Mouse (Mus musculus) mature B cell (primary cell): ENCODE results near the gene Dusp5.

Experiments used
- in situ Hi-C: fragments of 300-500 bp; cut with MboI; formaldehyde crosslinking; loops from 2 replicates; pipeline ENCODE4 v1.14.3; 2019

Dusp5 gene

DNA sequence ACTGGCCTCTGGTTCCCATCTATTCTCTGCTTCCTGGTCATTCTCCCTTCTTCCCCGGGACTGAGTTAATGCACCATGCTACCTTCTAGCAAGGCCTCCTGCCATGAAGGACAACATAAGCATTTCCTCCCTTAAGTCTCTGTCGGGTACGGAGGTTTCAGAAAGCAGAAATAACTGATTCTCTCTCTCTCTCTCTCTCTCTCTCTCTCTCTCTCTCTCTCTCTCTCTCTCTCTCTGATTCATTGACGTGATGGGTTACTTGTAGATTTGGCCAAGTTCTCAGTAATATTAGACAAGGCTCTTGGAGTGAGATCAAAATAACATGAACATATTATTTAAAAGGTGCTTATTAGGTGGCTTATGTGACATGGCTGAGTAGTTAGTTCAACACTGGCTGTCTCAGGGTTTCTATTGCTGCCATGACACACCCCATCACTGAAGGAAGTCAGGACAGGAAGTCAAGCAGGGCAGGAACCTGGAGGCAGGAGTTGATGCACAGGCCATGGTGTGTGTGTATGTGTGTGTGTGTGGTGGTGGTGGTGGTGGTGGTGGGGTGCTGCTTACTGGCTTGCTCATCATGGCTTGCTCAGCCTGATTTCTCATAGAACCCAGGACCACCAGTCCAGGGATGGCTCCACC lies 16.1 kb downstream of the Dusp5 start:
- in situ Hi-C loops: no loop called here

DNA sequence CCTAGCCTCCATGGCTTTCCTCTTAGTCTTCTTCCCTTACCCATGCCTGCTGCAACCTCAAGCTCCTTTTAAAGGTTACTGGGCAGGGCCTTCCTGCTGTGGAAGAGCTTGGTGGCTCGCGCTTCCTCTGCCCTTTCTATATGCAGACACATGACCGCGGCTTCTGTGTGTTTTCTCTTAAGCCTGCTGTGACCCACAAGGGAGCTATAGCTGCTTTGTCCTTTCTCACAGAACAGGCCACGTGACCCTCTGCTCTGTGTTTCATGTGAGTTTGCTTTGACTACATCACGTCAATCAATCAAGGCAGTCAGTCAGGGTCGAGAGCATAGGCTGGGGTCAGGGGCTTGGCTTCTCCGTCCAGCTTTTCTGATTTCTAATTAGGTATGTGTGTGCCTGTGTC lies 18.7 kb downstream of the Dusp5 start:
- in situ Hi-C loops: no loop called here

DNA sequence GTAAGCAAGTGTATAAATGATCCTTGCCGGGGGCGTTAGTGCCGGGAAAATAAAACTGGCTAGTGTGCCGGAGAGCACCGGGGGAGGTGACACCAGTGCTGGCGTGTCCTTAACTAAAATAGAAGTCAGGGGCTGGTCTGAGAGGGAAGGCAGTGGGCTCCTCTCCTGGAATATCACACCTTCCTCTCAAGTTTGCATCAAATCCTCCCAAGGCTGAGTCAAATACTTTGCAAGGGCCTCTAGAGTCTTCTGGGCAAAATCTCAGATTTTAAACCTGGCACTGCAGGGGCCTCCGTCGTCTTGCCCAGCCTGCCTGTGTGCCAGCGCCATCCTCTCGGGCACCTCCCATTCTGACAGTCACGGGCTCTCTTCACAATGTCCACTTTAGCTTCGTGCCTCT lies 22.1 kb downstream of the Dusp5 start:
- in situ Hi-C loops: no loop called here

DNA sequence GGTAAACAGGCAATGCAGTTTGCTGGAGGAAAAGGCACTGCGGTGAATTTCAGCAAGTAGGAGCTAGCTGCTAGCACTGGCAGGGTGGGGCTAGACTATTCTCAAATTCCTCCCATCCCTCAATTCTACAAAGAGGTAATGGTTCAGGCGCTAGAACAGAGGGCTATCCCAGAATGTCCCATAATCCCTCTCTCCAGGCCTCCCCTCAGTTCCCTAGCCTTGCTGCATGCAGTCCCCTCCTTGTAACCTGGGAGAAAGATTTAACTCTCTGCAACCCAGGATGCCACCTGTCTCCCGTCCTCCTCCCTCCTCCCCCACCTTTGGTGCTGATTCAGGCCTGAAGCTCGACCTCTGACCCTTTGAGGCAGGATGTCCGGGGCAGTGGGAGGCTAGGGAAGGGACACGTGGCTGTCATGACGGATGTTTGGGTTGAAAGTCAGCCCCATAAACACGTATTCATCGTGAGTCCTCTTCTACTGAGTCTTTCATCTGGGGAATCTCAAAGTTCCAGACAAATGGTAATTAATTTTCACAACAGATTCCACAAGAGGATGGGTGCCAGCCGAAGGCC lies 23.4 kb downstream of the Dusp5 start:
- in situ Hi-C loops: no loop called here

DNA sequence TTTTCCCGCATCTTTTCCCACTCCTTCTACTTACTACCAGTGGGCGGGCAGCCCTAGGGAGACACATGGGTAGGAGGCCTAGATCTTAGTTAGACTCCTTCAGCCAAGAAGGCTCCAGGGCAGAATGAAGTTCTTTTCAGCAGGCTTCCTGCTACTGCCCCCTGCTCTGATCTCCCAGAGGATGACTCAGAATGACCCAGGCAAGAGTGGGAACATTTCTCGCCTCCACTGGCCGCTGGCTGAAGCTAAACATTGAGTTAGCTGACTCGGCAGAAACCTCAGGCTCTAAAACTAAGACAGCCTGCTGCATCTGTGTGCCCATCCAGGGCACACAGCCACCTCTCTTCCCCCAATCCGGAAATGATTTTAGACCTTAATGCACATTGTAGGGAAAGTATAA lies 23.9 kb downstream of the Dusp5 start:
- in situ Hi-C loops: no loop called here

DNA sequence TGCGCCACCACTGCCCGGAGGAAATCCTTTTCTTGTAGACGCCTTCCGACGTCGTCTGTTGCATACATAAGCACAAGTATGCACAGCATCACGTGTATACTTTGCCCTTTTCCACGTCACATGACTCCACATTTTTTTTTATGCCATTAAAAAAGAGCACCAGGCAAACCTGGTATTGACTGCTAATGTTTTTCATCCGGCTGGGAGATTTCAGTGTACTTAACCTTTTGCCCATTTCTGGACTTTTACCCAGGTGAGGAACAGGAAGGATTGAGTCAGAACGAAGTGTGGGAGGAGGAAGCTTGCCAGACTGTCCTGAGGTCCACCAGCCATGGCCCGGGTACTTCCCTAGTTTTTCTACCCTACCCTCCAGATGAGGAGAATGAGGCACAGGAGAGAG lies 25.5 kb downstream of the Dusp5 start:
- in situ Hi-C loops: no loop called here

DNA sequence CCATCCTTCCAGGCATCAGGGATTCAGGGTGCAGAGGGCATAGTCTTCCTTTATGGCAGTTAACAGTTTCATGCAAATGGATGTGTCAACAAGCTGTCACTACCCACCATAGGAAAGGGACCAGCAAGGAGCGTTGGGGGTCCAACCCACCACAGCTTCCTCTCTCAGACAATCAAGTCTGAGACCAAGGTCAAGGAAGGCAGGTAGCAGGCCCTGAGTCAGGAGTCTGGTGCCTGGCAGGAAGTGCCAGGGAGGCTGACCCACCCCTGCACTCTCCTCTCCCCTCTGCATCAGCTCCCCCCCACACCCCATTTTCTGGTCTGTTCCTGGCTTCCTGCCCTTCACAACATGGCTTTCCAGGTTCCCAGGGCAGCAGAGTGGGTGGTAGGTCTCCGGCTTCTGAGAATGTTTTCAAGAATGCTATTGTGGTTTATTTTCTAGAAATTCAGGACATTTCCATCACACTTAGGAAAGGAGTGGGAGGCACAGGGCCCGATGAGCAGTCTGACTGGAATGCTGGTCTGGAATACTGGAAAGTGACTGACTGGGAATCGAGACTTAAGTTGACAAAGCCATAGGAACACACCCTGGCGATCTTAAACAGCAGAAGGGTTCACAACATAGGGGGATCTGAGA lies 26.2 kb downstream of the Dusp5 start:
- in situ Hi-C loops: no loop called here

DNA sequence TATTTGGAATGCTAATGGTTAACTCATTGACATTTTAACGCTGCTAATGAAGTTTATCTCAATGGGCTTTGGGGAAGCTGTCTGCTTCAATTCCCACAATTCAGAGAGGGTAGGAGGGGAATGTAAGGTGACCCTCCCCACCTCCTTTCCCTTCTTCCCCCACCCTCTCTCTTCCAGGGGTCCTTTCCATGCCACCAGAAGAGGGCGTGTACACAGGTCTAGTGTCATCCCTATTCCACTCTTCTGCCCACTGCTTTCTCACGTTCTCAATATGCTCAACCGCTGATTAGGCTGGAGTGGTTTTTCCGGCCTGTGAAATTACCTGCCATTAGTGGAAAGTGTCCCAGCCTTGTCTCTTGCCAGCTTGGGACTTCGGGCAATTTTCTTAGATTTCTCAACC lies 27.9 kb downstream of the Dusp5 start:
- in situ Hi-C loops: no loop called here

DNA sequence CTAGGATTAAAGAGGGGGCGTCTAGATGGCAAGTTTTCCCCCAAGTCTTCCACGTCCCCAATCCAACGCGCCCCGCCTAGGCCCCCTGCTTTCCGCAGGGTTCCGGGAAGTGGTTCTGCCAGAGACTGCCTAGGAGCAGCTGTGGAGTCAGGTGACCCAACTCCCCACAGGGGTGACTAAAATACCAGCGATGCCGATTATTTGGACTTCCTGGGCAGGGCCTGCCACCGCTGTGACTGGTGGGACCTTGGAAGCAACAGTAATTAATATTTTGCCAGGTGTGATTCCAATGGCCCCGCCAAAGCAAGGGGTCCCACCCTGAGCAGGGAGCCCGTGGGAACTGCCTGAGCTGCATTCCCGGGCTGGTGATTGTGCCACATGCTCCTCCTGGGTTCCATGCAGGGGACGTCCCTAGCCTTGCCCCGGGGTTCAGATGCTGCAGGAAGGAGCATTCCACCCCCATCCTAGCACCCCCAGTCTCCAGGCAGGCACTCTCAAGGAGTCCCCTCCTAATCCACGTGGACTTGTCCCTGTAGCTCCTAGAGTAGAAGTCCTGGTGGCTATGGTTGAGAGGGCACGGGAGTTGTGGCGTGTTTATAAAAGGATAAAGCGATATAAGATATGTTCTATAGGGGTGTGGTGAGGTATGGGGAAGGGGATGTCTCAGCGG lies 28.5 kb downstream of the Dusp5 start:
- in situ Hi-C loops: no loop called here

DNA sequence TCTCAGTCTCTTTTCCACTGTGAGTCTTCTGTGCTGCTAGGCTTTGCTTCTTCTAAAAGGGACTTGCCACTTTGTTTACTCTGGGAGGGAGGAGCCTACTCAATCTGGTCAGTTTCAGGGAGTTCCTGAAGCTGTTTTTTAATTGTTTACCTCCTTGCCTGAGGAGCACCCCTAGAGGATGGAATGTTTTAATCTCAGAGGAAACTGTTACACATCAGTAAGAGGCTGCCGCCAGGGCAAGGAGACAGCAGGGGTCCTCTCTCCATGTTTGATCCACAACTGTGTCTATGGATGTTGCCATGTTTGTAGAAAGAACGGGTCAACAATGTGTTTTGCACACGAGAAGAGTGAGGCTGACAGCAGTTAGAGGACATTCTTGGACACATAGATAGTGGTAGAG lies 31.5 kb downstream of the Dusp5 start:
- in situ Hi-C loops: no loop called here

DNA sequence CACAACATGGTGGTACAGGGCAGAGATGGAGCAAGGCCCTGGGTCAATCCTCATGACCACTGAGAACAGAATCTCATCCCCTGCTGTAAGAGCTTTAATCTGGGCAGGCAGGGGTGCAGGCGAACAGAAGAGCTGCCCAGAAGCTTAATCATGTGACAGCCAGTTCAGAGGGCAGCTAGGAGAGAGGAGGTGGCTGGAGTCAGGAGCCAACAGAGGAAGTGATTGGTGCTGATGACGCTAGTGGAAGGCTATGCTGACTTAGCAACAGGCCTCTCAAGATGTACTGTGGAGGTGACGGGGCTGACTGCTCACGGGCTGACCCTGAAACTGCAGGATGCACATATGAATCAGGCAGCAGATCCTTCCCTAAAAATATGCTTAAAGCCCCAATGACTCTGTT lies 35.3 kb downstream of the Dusp5 start:
- in situ Hi-C loops: no loop called here

DNA sequence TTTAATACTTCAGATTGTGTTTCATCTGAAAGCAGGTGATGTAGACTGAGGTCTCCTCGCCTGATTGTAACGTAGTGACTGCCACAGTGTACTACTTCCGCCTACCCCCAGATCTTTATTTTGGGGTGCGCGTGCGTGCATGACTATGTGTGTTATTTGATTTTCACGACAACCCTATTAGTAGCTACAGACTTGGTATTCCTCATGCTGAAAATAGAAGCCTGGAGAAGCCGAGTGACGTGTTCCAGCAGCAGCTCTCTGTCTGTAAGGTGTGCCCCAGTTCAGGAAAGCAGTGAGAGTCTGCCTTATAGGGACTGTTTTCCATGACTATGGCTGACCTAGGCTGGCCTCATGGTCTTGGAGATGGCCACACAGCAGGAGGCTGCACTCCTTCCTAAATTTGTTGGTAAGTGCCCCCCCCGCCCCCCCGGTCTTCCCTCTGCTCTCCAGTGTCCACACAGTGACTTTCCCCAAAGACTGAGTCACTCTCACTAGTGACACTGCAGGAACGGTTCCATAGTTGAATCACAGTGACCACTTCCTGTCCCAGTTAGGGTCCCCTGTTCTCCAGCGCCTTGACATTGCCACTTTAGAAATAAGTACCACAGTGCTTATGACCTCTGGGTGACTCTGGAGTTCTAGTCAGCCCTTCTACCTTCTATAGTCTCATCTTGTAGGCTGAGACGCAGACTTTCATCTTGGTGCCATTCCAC lies 36.8 kb downstream of the Dusp5 start:
- in situ Hi-C loops: no loop called here

DNA sequence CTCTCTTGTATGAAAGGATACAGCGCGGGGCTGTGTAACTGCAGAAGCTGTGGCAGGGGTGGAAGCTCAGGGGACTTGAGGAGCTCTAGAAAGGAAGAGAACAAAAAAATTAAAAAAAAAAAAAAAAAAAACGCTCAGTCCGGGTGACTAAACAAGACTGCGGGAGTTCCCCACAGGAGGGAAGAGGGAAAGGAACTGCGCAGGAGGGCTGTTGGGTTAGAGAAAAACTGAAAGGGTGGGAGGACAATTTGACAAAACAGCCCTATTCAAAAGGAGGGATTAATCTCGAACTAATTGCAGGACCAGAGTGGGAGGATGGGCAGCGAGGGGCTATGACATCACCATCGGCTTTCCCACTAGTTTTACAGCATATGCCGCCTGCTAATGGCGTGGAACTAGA lies 39.0 kb downstream of the Dusp5 start:
- in situ Hi-C loops: no loop called here

DNA sequence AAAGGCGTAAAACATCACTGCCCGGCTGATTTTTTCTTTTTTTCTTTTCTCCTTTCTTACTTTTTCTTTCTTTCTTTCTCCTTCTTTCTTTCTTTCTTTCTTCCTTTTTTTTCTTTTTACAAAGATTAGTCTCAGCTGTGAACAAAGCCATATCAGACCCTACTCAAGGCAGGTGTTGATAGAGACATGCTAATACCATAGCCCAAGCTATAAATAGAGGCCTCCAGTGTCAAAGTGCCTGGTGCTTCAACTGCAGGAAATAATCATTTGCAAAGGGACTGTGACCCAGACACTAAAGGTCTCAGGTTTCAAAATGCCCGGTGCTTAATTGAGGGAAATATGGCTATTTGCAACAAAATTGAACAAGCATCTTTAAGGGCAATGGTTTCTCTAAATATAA lies 39.6 kb downstream of the Dusp5 start:
- in situ Hi-C loops: no loop called here

DNA sequence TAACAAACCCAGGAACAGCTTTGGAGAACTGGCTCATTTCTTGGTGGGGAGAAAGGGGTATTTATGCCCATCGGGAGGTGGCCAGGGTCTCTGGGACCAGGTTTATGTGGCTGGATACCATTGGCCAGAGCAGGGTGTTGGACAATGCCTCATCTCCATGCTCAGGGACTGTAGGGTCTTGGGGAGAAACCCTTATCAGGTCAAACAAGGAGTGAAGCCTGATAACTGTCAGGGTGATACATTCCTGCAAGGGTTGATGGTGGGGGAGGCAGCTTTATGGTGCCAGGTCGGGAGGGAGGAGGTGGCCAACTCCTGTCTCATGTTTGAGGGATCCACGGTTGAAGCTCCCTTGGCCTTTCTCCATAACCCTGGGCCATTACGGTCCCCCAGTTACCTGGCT lies 42.1 kb downstream of the Dusp5 start:
- in situ Hi-C loops: loop anchor here (5.0 to 10.0 kb wide), 2 partner anchors 149 to 176 kb away; partner anchors contain the start of gene Smndc1

DNA sequence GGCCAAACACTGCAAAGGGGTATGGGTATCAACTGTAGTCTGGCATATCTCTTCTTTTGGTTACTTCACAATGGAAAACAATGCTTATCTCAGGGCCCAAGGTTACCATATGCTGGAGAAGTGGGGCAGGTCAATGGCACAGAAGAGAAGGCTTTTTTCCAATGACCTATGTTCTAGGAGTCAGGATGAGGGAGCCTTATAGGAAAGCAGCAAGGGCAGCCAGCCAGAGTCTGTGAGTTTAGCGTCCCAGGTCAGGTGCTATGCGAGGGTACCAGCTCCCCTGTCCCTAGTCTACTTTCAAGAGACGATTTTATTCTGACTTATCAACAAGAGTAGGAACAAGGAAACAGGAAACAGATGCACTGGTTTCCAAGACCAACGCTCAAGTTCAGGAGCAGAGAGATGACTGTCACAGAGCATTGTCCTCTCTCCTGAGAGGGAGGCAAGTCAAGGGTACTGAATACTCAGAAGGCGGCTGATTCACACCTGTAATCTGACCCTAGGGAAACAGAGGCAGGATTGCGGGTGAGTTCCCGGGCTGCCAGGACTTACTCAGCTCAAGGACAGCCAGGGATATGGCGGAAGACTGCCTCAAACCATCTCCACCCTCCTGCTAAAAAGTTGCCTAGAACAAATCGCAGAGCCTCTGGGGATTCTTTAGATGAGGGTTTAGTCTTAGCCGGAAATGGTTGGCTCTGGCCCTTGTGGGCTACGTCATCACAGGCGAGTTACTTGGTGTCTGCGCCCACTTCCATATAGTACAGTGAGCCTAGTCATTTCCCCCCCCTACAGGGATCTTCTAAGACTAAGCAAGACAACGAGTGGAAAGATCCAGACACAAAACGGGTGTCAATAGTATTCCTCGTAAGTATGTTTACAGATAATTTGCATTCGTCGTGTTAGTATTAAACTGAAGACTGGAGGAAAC lies 42.9 kb downstream of the Dusp5 start:
- in situ Hi-C loops: loop anchor here (5.0 to 10.0 kb wide), 2 partner anchors 149 to 177 kb away; partner anchors contain the start of gene Smndc1

DNA sequence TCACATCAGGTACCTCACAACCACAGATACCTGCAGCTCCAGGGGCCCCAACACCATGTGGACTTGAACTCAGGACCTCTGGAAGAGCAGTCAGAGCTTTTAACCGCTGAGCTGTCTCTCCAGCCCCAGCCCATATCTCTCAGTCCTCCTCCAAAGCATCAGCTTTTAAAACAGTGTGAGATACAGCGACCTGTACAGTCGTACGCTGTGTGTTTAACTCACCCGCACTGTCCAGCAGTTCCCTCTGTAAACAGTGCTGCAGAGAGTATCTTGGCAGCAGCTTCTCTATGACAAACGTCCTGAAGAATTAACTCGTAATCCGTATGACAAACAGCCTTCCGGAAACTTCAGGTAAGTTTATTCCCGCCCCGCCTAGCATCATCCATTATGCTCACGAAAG lies 43.7 kb downstream of the Dusp5 start:
- in situ Hi-C loops: loop anchor here (5.0 to 10.0 kb wide), 2 partner anchors 150 to 178 kb away; partner anchors contain the start of gene Smndc1

DNA sequence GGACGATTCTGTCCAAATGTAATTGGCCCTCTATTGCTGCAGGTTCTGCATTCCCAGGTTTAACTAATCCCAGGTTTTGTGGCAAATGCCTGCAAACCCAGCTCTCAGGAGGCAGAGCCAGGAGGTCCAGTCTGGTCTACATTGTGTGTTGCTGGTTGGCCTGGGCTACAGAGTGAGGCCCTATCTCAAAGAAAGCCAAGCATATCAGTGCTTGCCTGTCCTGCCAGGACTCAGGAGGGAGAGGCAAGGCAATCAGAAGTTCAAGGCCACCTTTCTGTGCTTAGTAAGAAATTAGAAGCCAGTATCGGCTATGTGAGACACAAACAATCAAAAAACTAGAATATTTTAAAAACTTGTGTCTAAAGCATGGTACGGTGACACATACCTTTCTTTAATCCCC lies 44.2 kb downstream of the Dusp5 start:
- in situ Hi-C loops: loop anchor here (5.0 to 10.0 kb wide), 2 partner anchors 151 to 178 kb away; partner anchors contain the start of gene Smndc1

DNA sequence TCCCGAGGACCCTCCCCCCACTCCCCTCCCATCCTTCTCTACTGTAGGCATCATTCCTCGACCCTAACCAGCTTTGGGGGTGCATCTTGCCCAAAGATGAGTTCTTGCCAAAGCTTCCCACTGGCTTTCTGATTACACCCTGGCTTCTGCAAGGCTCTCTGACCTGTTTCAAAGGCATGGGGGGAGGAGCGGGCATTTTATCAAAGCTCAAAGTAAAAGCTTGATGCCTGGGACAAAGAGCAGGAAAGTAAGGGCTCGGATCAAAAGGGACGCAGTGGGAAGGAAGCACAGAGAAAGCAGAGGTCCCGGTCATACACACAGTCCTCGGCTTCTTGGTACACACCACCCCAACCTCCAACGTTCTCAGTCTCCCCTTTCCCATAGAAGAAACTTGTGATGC lies 45.2 kb downstream of the Dusp5 start:
- in situ Hi-C loops: loop anchor here (5.0 to 10.0 kb wide), 2 partner anchors 152 to 179 kb away; partner anchors contain the start of gene Smndc1

DNA sequence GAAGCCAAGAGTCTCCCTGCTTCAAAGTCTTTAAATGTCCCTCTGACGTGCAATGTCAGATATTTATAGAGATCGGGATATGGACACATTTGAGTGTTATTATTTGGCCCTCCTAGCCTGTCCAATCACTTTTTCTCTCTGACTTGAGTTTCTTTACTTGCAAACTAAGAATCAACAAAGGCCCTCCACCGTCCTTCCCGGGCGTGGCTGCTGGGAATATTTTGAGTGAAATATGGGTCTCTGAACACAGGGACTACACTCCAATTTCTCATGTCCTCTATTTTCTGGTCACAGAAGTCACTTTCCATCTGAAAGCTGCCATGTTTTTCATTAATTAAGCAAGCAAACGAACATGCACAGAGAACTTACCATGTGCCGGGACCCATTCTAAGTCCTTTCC lies 45.6 kb downstream of the Dusp5 start:
- in situ Hi-C loops: loop anchor here (5.0 to 10.0 kb wide), 2 partner anchors 152 to 180 kb away; partner anchors contain the start of gene Smndc1
